Comparison of ENCODE assay signal across 12 mouse cellular contexts in genomic region chr10:81472403-81473002, GRCm38 (mm10). TPM values are rescaled to one million over a fixed set of nuclear protein-coding genes. Genes with fewer than 3 reads are reported as not detected.
DNase-seq lines count a peak whose midpoint lies in the region; ATAC-seq and TF ChIP-seq lines count a peak whose summit lies in the region.
"Had no signal": no experiment of that assay in that cellular context is flagged by ENCODE, and none has a peak within 500 bp of the region (broad histone marks: within the 10 kb centered on the region; RNA-seq: fewer than 3 reads in every experiment).

No protein-coding gene starts in this region.

- 3% methylated on average over 18 of the region's 18 CpGs for WGBS in forebrain, embryonic 12.5 days
- WGBS in limb, embryonic 10.5 days = 4% methylated on average over 17 of the region's 18 CpGs
- WGBS in olfactory bulb, adult 2 months = 5% methylated on average over 18 of the region's 18 CpGs
- WGBS in heart, embryonic 11.5 days (ENCODE audit: insufficient replicate concordance) = 6% methylated on average over 15 of the region's 18 CpGs

- peak overlapping the region; percentile 66 for H3K9ac ChIP-seq in forebrain, embryonic 12.5 days
- H3K9ac ChIP-seq in heart, embryonic 11.5 days (ENCODE audit: low read depth, low read length) = no peak overlapping the region
- H3K9ac ChIP-seq: limb, embryonic 15.5 days had no signal

- H3K36me3 ChIP-seq in forebrain, embryonic 12.5 days (replicated peaks) = peaks cover 13% of the 10 kb centered on the region
- H3K36me3 ChIP-seq in limb, embryonic 10.5 days = no peaks in the 10 kb centered on the region
- no peaks in the 10 kb centered on the region for H3K36me3 ChIP-seq in heart, embryonic 11.5 days (ENCODE audit: control insufficient read depth, insufficient read depth, low read length)
- H3K36me3 ChIP-seq: limb, embryonic 15.5 days had no signal

- peak overlapping the region; percentile 52 for H3K4me3 ChIP-seq in layer of hippocampus, adult 2 months
- H3K4me3 ChIP-seq in forebrain, embryonic 12.5 days (replicated peaks) = peak overlapping the region; percentile 46
- H3K4me3 ChIP-seq in limb, embryonic 10.5 days = peak overlapping the region; percentile 23
- H3K4me3 ChIP-seq in olfactory bulb, adult 2 months (ENCODE audit: insufficient read depth, low read depth, low read length) = peak overlapping the region; percentile 42
- no peak overlapping the region for H3K4me3 ChIP-seq in heart, embryonic 11.5 days (ENCODE audit: low read depth, low read length)
- H3K4me3 ChIP-seq: limb, embryonic 15.5 days had no signal

- H3K27ac ChIP-seq in layer of hippocampus, adult 2 months = peak overlapping the region; percentile 95
- H3K27ac ChIP-seq in forebrain, embryonic 12.5 days = peak overlapping the region; percentile 90
- no peak overlapping the region for H3K27ac ChIP-seq in limb, embryonic 10.5 days
- peak overlapping the region; percentile 58 for H3K27ac ChIP-seq in olfactory bulb, adult 2 months (ENCODE audit: insufficient read depth, low read depth, low read length)
- H3K27ac ChIP-seq in heart, embryonic 11.5 days (ENCODE audit: low read depth, low read length) = no peak overlapping the region
- H3K27ac ChIP-seq: limb, embryonic 15.5 days had no signal

- no peak for TF ChIP-seq POLR2A in olfactory bulb, adult 2 months (IDR thresholded peaks at IDR 0.05; ENCODE audit: insufficient read depth, low read depth, low read length)

- H3K9me3 ChIP-seq in forebrain, embryonic 12.5 days = no peaks in the 10 kb centered on the region
- H3K9me3 ChIP-seq in limb, embryonic 10.5 days (replicated peaks) = no peaks in the 10 kb centered on the region
- H3K9me3 ChIP-seq in heart, embryonic 11.5 days (replicated peaks; ENCODE audit: control insufficient read depth, low read length) = no peaks in the 10 kb centered on the region
- H3K9me3 ChIP-seq: limb, embryonic 15.5 days had no signal

- no peak for DNase-seq in layer of hippocampus, adult 2 months (ENCODE audit: low spot score in 2 of 2)
- DNase-seq in layer of hippocampus, adult 11-12 months (ENCODE audit: low spot score) = no peak
- no peak for DNase-seq in limb, embryonic 10.5 days (ENCODE audit: low spot score)
- DNase-seq in gastrocnemius, postnatal 4 days (ENCODE audit: low spot score in 2 of 2) = no peak
- no peak for DNase-seq in gastrocnemius, postnatal 14 days
- DNase-seq: gastrocnemius, postnatal 25 days; kidney, postnatal 36 days had no signal

- no peak for TF ChIP-seq CTCF in layer of hippocampus, adult 2 months (conservative IDR thresholded peaks at IDR 0.05)
- TF ChIP-seq CTCF in olfactory bulb, adult 2 months (IDR thresholded peaks at IDR 0.05; ENCODE audit: insufficient read depth, low read depth, low read length) = no peak

- peak; percentile 69 for ATAC-seq in forebrain, embryonic 12.5 days (ENCODE audit: low FRiP score)
- no peak for ATAC-seq in heart, embryonic 11.5 days (replicated peaks; ENCODE audit: insufficient number of reproducible peaks, low FRiP score, low TSS enrichment)

- peaks cover 33% of the 10 kb centered on the region for H3K27me3 ChIP-seq in forebrain, embryonic 12.5 days
- peaks cover 98% of the 10 kb centered on the region for H3K27me3 ChIP-seq in limb, embryonic 10.5 days (ENCODE audit: low read depth, poor library complexity, severe bottlenecking)
- H3K27me3 ChIP-seq in heart, embryonic 11.5 days (ENCODE audit: control insufficient read depth, insufficient read depth, low read length) = peaks cover 86% of the 10 kb centered on the region

- peaks cover 49% of the 10 kb centered on the region for H3K4me1 ChIP-seq in forebrain, embryonic 12.5 days
- peaks cover 30% of the 10 kb centered on the region for H3K4me1 ChIP-seq in limb, embryonic 10.5 days
- peaks cover 76% of the 10 kb centered on the region for H3K4me1 ChIP-seq in olfactory bulb, adult 2 months (ENCODE audit: control insufficient read depth, insufficient read depth, low read length)
- no peaks in the 10 kb centered on the region for H3K4me1 ChIP-seq in heart, embryonic 11.5 days (ENCODE audit: control insufficient read depth, insufficient read depth, low read length)

- peak overlapping the region; percentile 86 for H3K4me2 ChIP-seq in forebrain, embryonic 12.5 days
- H3K4me2 ChIP-seq in heart, embryonic 11.5 days = no peak overlapping the region
- H3K4me2 ChIP-seq: limb, embryonic 15.5 days had no signal

- intact Hi-C loops in gastrocnemius, postnatal 14 days (cut with DNase I; ENCODE audit: low total_unique reads) = no loop called here

RNA-seq across cellular contexts. Expression of gene Celf5, which starts 10.0 kb away (rescaled TPM):
- 100 to 1,000 TPM; 286 to 287 TPM for total RNA-seq in layer of hippocampus, adult 2 months (2021)
- polyA plus RNA-seq in forebrain, embryonic 12.5 days (2016; fragmentation: Nextera tagmentation; extraction: Ambion mirVana) = 37.1 and 42.4 TPM in 2 replicates
- 0.24 and 0.48 TPM in 2 replicates for polyA plus RNA-seq in limb, embryonic 10.5 days (2016; fragmentation: Nextera tagmentation; extraction: Ambion mirVana)
- not detected in 2 replicates for polyA plus RNA-seq in olfactory bulb, adult 2 months (2012; ENCODE audit: insufficient read depth, insufficient read length, low replicate concordance, missing spikeins)
- under 1 TPM; 0.47 to 0.52 TPM for total RNA-seq in gastrocnemius, postnatal 4 days (2021)
- 0.19 and 0.31 TPM in 2 replicates for polyA plus RNA-seq in heart, embryonic 11.5 days (2014; fragmentation: Nextera tagmentation; extraction: Ambion mirVana)
- under 1 TPM; 0.09 to 0.23 TPM for total RNA-seq in gastrocnemius, postnatal 14 days (2021)
- total RNA-seq: megakaryocyte, adult 5-6 weeks had no signal

RNA-seq across cellular contexts. Expression of gene Nfic, which starts 17.1 kb away (rescaled TPM):
- 10 to 100 TPM; 60.0 to 60.1 TPM for total RNA-seq in layer of hippocampus, adult 2 months (2021)
- 15.3 and 16.3 TPM in 2 replicates for polyA plus RNA-seq in forebrain, embryonic 12.5 days (2016; fragmentation: Nextera tagmentation; extraction: Ambion mirVana)
- polyA plus RNA-seq in limb, embryonic 10.5 days (2016; fragmentation: Nextera tagmentation; extraction: Ambion mirVana) = 9.3 and 19.8 TPM in 2 replicates
- polyA plus RNA-seq in olfactory bulb, adult 2 months (2012; ENCODE audit: insufficient read depth, insufficient read length, low replicate concordance, missing spikeins) = not detected in 2 replicates
- total RNA-seq in gastrocnemius, postnatal 4 days (2021) = 100 to 1,000 TPM; 274 to 335 TPM
- 28.1 and 29.8 TPM in 2 replicates for polyA plus RNA-seq in heart, embryonic 11.5 days (2014; fragmentation: Nextera tagmentation; extraction: Ambion mirVana)
- total RNA-seq in gastrocnemius, postnatal 14 days (2021) = 100 to 1,000 TPM; 262 to 320 TPM

RNA-seq across cellular contexts. Expression of gene Ncln, which starts 23.7 kb away (rescaled TPM):
- total RNA-seq in layer of hippocampus, adult 2 months (2021) = 10 to 100 TPM; 83.1 to 93.5 TPM
- polyA plus RNA-seq in forebrain, embryonic 12.5 days (2016; fragmentation: Nextera tagmentation; extraction: Ambion mirVana) = 65.8 and 66.6 TPM in 2 replicates
- polyA plus RNA-seq in limb, embryonic 10.5 days (2016; fragmentation: Nextera tagmentation; extraction: Ambion mirVana) = 100 and 102 TPM in 2 replicates
- 181 TPM in 1 of 2 replicates, not detected in the other for polyA plus RNA-seq in olfactory bulb, adult 2 months (2012; ENCODE audit: insufficient read depth, insufficient read length, low replicate concordance, missing spikeins)
- 10 to 100 TPM; 59.3 to 61.3 TPM for total RNA-seq in gastrocnemius, postnatal 4 days (2021)
- 40.9 and 49.0 TPM in 2 replicates for polyA plus RNA-seq in heart, embryonic 11.5 days (2014; fragmentation: Nextera tagmentation; extraction: Ambion mirVana)
- total RNA-seq in gastrocnemius, postnatal 14 days (2021) = 10 to 100 TPM; 39.1 to 47.3 TPM

RNA-seq across cellular contexts. Expression of gene S1pr4, which starts 27.4 kb away (rescaled TPM):
- under 1 TPM; 0.39 to 0.95 TPM for total RNA-seq in layer of hippocampus, adult 2 months (2021)
- polyA plus RNA-seq in forebrain, embryonic 12.5 days (2016; fragmentation: Nextera tagmentation; extraction: Ambion mirVana) = 0.21 and 0.49 TPM in 2 replicates
- 0.34 and 0.39 TPM in 2 replicates for polyA plus RNA-seq in limb, embryonic 10.5 days (2016; fragmentation: Nextera tagmentation; extraction: Ambion mirVana)
- not detected in 2 replicates for polyA plus RNA-seq in olfactory bulb, adult 2 months (2012; ENCODE audit: insufficient read depth, insufficient read length, low replicate concordance, missing spikeins)
- under 1 TPM; 0.37 to 0.54 TPM for total RNA-seq in gastrocnemius, postnatal 4 days (2021)
- polyA plus RNA-seq in heart, embryonic 11.5 days (2014; fragmentation: Nextera tagmentation; extraction: Ambion mirVana) = 0.56 and 0.79 TPM in 2 replicates
- under 1 TPM; 0.64 to 0.86 TPM for total RNA-seq in gastrocnemius, postnatal 14 days (2021)

RNA-seq across cellular contexts. Expression of gene Gna15, which starts 51.5 kb away (rescaled TPM):
- total RNA-seq in layer of hippocampus, adult 2 months (2021) = 1 to 10 TPM; 1.9 to 2.5 TPM
- polyA plus RNA-seq in forebrain, embryonic 12.5 days (2016; fragmentation: Nextera tagmentation; extraction: Ambion mirVana) = 0.49 and 0.92 TPM in 2 replicates
- polyA plus RNA-seq in limb, embryonic 10.5 days (2016; fragmentation: Nextera tagmentation; extraction: Ambion mirVana) = 0.80 and 2.0 TPM in 2 replicates
- not detected in 2 replicates for polyA plus RNA-seq in olfactory bulb, adult 2 months (2012; ENCODE audit: insufficient read depth, insufficient read length, low replicate concordance, missing spikeins)
- total RNA-seq in gastrocnemius, postnatal 4 days (2021) = 1 to 10 TPM; 1.1 to 1.8 TPM
- polyA plus RNA-seq in heart, embryonic 11.5 days (2014; fragmentation: Nextera tagmentation; extraction: Ambion mirVana) = 2.5 and 3.4 TPM in 2 replicates
- total RNA-seq in gastrocnemius, postnatal 14 days (2021) = 1 to 10 TPM in 1 of 2 experiments, under 1 TPM in 1; 0.60 to 1.2 TPM

Comparison
In these comparisons a context has a peak if more than half of its experiments do, and no peak if none do; other contexts are left out.
1. H3K27ac ChIP-seq: peak in layer of hippocampus, adult 2 months (single experiment), forebrain, embryonic 12.5 days (single experiment) and olfactory bulb, adult 2 months (single experiment); none in limb, embryonic 10.5 days (single experiment) and heart, embryonic 11.5 days (single experiment).